Mouse (Mus musculus) spleen, adult 2 months (tissue): ENCODE data around the gene Ugt1a6a. TPM values are rescaled to one million over a fixed set of nuclear protein-coding genes. Genes with fewer than 3 reads are reported as not detected.

Experiments used
- DNase-seq, 2 experiments: peaks; one replicate each; pipeline versions ENCODE4 v3.0.0 to v3.0.0-alpha.2; 2012 to 2021; ENCODE audit warnings: low spot score in 2 of 2, low read depth in 1 of 2
- H3K27ac ChIP-seq: fragments of 200-500 bp; 2 replicates; pipeline ENCODE4 v1.5.1; 2012; ENCODE audit warnings: low read length, inconsistent platforms; ENCODE audit not compliant: insufficient read depth
- H3K27me3 ChIP-seq: fragments of 200-500 bp; 2 replicates; pipeline ENCODE4 v1.6.1; 2012; ENCODE audit warnings: mild to moderate bottlenecking, moderate library complexity, low read length, inconsistent platforms; ENCODE audit not compliant: control insufficient read depth, insufficient read depth
- H3K36me3 ChIP-seq: fragments of 200-500 bp; 2 replicates; pipeline ENCODE4 v1.6.1; 2012; ENCODE audit warnings: mild to moderate bottlenecking, low read length, inconsistent platforms; ENCODE audit not compliant: control insufficient read depth, insufficient read depth
- H3K4me1 ChIP-seq: fragments of 200-500 bp; 2 replicates; pipeline ENCODE4 v1.6.1; 2011; ENCODE audit warnings: inconsistent platforms; ENCODE audit not compliant: control insufficient read depth, insufficient read depth, insufficient read length
- H3K4me3 ChIP-seq: fragments of 200-500 bp; 2 replicates; pipeline ENCODE4 v1.5.1; 2011; ENCODE audit warnings: mild to moderate bottlenecking, inconsistent platforms; ENCODE audit not compliant: insufficient read depth, insufficient read length; ENCODE audit errors: extremely low read depth
- CTCF ChIP-seq: fragments of 200-500 bp; IDR thresholded peaks from 2 replicates; pipeline ENCODE4 v1.5.1; 2011; ENCODE audit warnings: mild to moderate bottlenecking, inconsistent platforms; ENCODE audit not compliant: insufficient read depth, insufficient read length, insufficient replicate concordance; ENCODE audit errors: extremely low read depth
- POLR2A ChIP-seq: fragments of 200-500 bp; IDR thresholded peaks from 2 replicates; pipeline ENCODE4 v1.6.1; 2011; ENCODE audit warnings: low read depth, low read length, inconsistent platforms
- WGBS: fragments of 180-500 bp; shearing (Covaris S2); methylation state at CpG from one replicate; pipeline ENCODE4 v1.1.7; 2018; 5-methylcytosine and 5-hydroxymethylcytosine counted together
- polyA plus RNA-seq: library from polyadenylated mRNA; depleted of rRNA; stranded (reverse); fragments of >200 nt; gene quantifications from 2 replicates; pipeline ENCODE4 v1.2.3, GENCODE M21; 2012; rRNA removed

Gene Ugt1a6a
- polyA plus RNA-seq, 1 experiment = 0.44 TPM

DNA sequence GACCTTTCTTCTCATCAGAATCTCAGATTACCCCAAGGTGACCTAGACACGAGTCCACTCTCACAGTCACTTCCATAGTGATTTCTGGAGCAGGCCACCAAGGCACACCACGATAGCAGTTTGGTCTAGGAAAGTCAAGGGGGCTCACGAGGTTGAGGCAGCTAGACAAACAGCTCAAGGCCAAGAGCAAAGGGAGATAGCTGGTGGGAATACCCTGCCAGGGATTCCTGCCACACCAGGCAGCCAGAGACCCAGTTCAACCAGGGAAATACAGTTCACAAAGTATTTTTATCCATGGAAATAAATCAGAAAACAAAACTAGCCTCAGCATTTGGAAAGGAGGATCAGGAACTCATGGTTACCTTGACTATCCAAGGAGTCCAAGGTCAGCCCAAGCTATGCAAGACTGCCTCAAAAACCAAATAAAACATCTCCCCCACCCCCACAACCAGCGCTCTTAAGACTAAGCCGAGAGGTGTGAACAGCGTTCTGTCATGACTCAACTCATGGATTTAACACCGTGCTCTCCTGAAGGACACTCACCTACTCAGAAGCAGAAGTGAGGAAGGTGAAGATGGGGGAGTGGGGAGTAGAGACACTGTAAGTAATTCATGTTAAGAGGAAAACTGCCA is 129.7 kb downstream of the Ugt1a6a start:
- Histone ChIP-seq H3K4me3 (no peak overlapping the region), H3K27me3 (no peaks in the 10 kb centered on the region), H3K4me1 (peaks cover 8% of the 10 kb centered on the region; the same call in 1 of the 2 replicates), H3K27ac (no peak overlapping the region), H3K36me3 (peaks cover 63% of the 10 kb centered on the region)
- DNase-seq = no peak
- WGBS = 89% methylated on average over 7 of the region's 7 CpGs
- TF ChIP-seq CTCF = no peak
- TF ChIP-seq POLR2A = no peak

DNA sequence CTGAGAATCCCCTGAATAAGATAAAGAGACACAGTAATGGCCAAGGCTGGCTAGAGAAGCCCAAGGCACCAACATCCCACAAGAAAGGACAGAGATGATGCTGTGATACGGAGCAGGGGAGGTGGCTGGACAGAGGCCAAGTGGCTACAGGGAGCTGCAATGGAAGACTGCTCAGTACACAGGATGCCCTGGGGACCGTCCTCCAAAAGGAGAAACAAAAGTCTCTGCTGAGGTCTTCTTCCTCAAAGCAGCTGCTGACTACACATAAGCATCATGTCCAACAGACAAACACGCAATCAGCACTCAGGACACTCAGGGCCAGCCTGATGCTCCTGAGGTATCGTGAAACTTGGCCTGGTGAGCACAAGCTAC is 130.2 kb downstream of the Ugt1a6a start:
- DNase-seq = no peak
- TF ChIP-seq CTCF = no peak
- peaks cover 68% of the 10 kb centered on the region for H3K36me3 ChIP-seq
- H3K27me3 ChIP-seq = no peaks in the 10 kb centered on the region
- no peak overlapping the region for H3K4me3 ChIP-seq
- 74% methylated on average over 4 of the region's 4 CpGs for WGBS
- no peak overlapping the region for H3K27ac ChIP-seq
- H3K4me1 ChIP-seq = peaks cover 3% of the 10 kb centered on the region; the same call in 1 of the 2 replicates

DNA sequence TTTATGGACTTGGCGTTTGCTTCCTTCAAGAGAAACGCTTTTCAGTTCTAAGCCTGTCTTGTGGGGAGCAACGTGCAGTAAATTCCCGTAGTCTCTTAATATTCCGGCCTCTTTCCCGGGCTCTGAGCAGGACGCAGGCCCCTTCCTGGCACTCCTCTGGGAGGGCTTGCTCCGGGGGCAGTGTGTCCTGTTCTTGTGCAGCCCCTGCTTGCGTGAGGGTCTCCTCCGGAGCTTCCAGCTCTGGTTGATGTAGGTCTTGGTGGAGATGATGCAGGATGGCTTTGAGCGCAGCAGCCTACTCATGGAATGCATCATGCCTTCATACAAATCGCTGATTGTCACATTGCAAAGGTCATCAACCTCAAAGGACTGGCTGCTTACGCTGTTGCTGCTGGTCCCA is 131.5 kb downstream of the Ugt1a6a start:
- TF ChIP-seq POLR2A (no peak), CTCF (no peak)

GRCm38 (mm10) chr1:88267489-88267888 is 132.9 kb downstream of the Ugt1a6a start:
- Histone ChIP-seq H3K4me3 (no peak overlapping the region), H3K4me1 (no peaks in the 10 kb centered on the region), H3K36me3 (peaks cover 70% of the 10 kb centered on the region), H3K27me3 (no peaks in the 10 kb centered on the region), H3K27ac (no peak overlapping the region)
- no peak for TF ChIP-seq POLR2A
- TF ChIP-seq CTCF = no peak
- DNase-seq = no peak
- WGBS = 94% methylated on average over 6 of the region's 6 CpGs

More for the DNA sequence above, 131.5 kb downstream of the Ugt1a6a start:
- Histone ChIP-seq H3K27ac (no peak overlapping the region), H3K27me3 (no peaks in the 10 kb centered on the region), H3K36me3 (peaks cover 70% of the 10 kb centered on the region), H3K4me1 (no peaks in the 10 kb centered on the region), H3K4me3 (no peak overlapping the region)
- 90% methylated on average over 13 of the region's 13 CpGs for WGBS
- DNase-seq = no peak

DNA sequence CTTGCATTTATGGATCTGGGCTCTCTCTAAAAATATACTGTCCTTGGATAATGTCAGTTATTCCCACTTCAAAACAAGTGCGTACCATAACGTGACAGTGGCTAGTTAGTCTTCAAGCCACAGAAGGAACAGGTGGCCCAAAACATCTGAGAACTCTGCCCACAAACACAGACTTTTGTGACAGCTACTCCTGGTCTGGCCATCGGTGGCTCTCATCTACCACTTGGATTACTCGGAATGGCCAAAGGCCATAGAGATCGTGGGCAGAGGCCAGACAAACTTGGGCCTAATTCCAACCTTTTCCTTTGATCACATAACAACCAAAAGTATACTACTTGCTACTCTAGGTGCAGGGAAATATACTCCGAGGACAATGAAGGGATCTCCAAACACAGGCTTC is 133.5 kb downstream of the Ugt1a6a start:
- H3K4me1 ChIP-seq = no peaks in the 10 kb centered on the region
- WGBS = 81% methylated on average over 6 of the region's 6 CpGs
- H3K27ac ChIP-seq = no peak overlapping the region
- peaks cover 67% of the 10 kb centered on the region for H3K36me3 ChIP-seq
- DNase-seq = no peak
- TF ChIP-seq CTCF = no peak
- TF ChIP-seq POLR2A = no peak
- H3K4me3 ChIP-seq = no peak overlapping the region
- no peaks in the 10 kb centered on the region for H3K27me3 ChIP-seq

Other genes with a start within 250 kb of the Ugt1a6a start
- 3.3 TPM in 2 replicates for gene Usp40, start 126.3 kb upstream of the Ugt1a6a start, polyA plus RNA-seq
- gene Ugt1a10, start 79.4 kb upstream of the Ugt1a6a start, polyA plus RNA-seq = not detected in 2 replicates
- not detected in 2 replicates for gene Ugt1a9, start 64.0 kb upstream of the Ugt1a6a start, polyA plus RNA-seq
- gene Ugt1a8, start 47.0 kb upstream of the Ugt1a6a start, polyA plus RNA-seq = not detected in 2 replicates
- gene Ugt1a7c, start 39.7 kb upstream of the Ugt1a6a start, polyA plus RNA-seq = 1.5 and 3.5 TPM in 2 replicates
- 0.29 and 0.90 TPM in 2 replicates for gene Ugt1a6b, start 31.6 kb upstream of the Ugt1a6a start, polyA plus RNA-seq
- gene Ugt1a5, start 31.2 kb downstream of the Ugt1a6a start, polyA plus RNA-seq = not detected in 2 replicates
- 0.13 and 0.15 TPM in 2 replicates for gene Ugt1a2, start 65.8 kb downstream of the Ugt1a6a start, polyA plus RNA-seq
- 1.3 and 2.3 TPM in 2 replicates for gene Dnajb3, start 71.0 kb downstream of the Ugt1a6a start, polyA plus RNA-seq
- 0.22 TPM in 1 of 2 replicates, not detected in the other for gene Ugt1a1, start 77.2 kb downstream of the Ugt1a6a start, polyA plus RNA-seq
- 0.23 and 0.42 TPM in 2 replicates for gene Mroh2a, start 92.2 kb downstream of the Ugt1a6a start, polyA plus RNA-seq
- gene Hjurp, start 142.8 kb downstream of the Ugt1a6a start, polyA plus RNA-seq = 33.6 and 47.2 TPM in 2 replicates
- not detected in 2 replicates for gene Trpm8, start 142.9 kb downstream of the Ugt1a6a start, polyA plus RNA-seq